Mouse (Mus musculus) hindbrain, embryonic 12.5 days (tissue): ENCODE measurements at regions not wholly inside any gene's neighbourhood (a gene's known extent, or its start where the extent isn't known, plus 50 kb on each side); places are given as distances from the start of the nearest gene placed in this dataset.
A peak's percentile ranks its signal among the peaks of the same experiment; 100 is the strongest.

Experiments used
- ATAC-seq: fragments of 200-750 bp; cut with Nextera tagmentation; 2 replicates; pipeline ENCODE4 v1.8.0; 2017; ENCODE audit warnings: moderate TSS enrichment; ENCODE audit not compliant: low FRiP score
- H3K27ac ChIP-seq: fragments of 300-500 bp; sonication (generic); 2 replicates; pipeline ENCODE4 v1.5.1; 2016; ENCODE audit warnings: mild to moderate bottlenecking
- H3K27me3 ChIP-seq: fragments of 300-500 bp; sonication (generic); 2 replicates; pipeline ENCODE4 v1.6.1; 2016; ENCODE audit warnings: mild to moderate bottlenecking
- H3K36me3 ChIP-seq: fragments of 300-500 bp; sonication (generic); 2 replicates; pipeline ENCODE4 v1.6.1; 2016; ENCODE audit warnings: mild to moderate bottlenecking
- H3K4me1 ChIP-seq: fragments of 300-500 bp; sonication (generic); 2 replicates; pipeline ENCODE4 v1.6.1; 2016
- H3K4me2 ChIP-seq: fragments of 300-500 bp; sonication (generic); replicated peaks from 2 replicates; pipeline ENCODE4 v1.6.1; 2016; ENCODE audit warnings: mild to moderate bottlenecking
- H3K4me3 ChIP-seq: fragments of 300-500 bp; sonication (generic); 2 replicates; pipeline ENCODE4 v1.5.1; 2016; ENCODE audit warnings: mild to moderate bottlenecking
- H3K9ac ChIP-seq: fragments of 300-500 bp; sonication (generic); 2 replicates; pipeline ENCODE4 v1.6.1; 2016; ENCODE audit warnings: mild to moderate bottlenecking, moderate library complexity
- H3K9me3 ChIP-seq: fragments of 300-500 bp; sonication (generic); replicated peaks from 2 replicates; pipeline ENCODE4 v1.6.1; 2016; ENCODE audit warnings: mild to moderate bottlenecking
- WGBS: fragments of 180-500 bp; shearing (Covaris S2); methylation state at CpG from one replicate; pipeline ENCODE4 v1.1.7; 2016; 5-methylcytosine and 5-hydroxymethylcytosine counted together

- Histone ChIP-seq H3K4me1 (0 out of 2 replicates have a peak, but pooled peaks cover 2% of the 10 kb centered on the region), H3K4me3 (no peak overlapping the region), H3K36me3 (no peaks in the 10 kb centered on the region), H3K9ac (no peak overlapping the region), H3K4me2 (peak overlapping the region; percentile 17; the same call in 1 of the 2 replicates), H3K27me3 (no peaks in the 10 kb centered on the region), H3K27ac (no peak overlapping the region), H3K9me3 (no peaks in the 10 kb centered on the region)
- no peak for ATAC-seq
- WGBS, result 65% methylated on average over 10 of the region's 10 CpGs
These were observed 917.5 kb downstream of the Olfm4 start for GRCm38 (mm10) chr14:80901346-80901745.

- Histone ChIP-seq H3K9me3 (no peaks in the 10 kb centered on the region), H3K4me3 (no peak overlapping the region), H3K27ac (no peak overlapping the region), H3K4me2 (peak overlapping the region; percentile 17; the same call in 1 of the 2 replicates), H3K4me1 (0 out of 2 replicates have a peak, but pooled peaks cover 2% of the 10 kb centered on the region), H3K27me3 (no peaks in the 10 kb centered on the region), H3K9ac (no peak overlapping the region), H3K36me3 (no peaks in the 10 kb centered on the region)
- 69% methylated on average over 9 of the region's 9 CpGs for WGBS
- ATAC-seq, result peak; percentile 43; the same call in 1 of the 2 replicates
These were observed 917.9 kb downstream of the Olfm4 start for GRCm38 (mm10) chr14:80901759-80902163.

GRCm38 (mm10) chr14:80916031-80916430 is 932.1 kb downstream of the Olfm4 start:
- no peak overlapping the region for H3K4me2 ChIP-seq
- H3K27me3 ChIP-seq, result no peaks in the 10 kb centered on the region
- no peaks in the 10 kb centered on the region for H3K4me1 ChIP-seq
- H3K36me3 ChIP-seq, result no peaks in the 10 kb centered on the region
- H3K27ac ChIP-seq, result no peak overlapping the region
- H3K4me3 ChIP-seq, result no peak overlapping the region
- no peaks in the 10 kb centered on the region for H3K9me3 ChIP-seq
- ATAC-seq, result no peak
- H3K9ac ChIP-seq, result no peak overlapping the region
- WGBS, result 82% methylated on average over 3 of the region's 3 CpGs

- no peaks in the 10 kb centered on the region for H3K27me3 ChIP-seq
- H3K4me3 ChIP-seq, result no peak overlapping the region
- H3K27ac ChIP-seq, result no peak overlapping the region
- ATAC-seq, result no peak
- 58% methylated on average over 2 of the region's 2 CpGs for WGBS
- no peak overlapping the region for H3K4me2 ChIP-seq
- no peaks in the 10 kb centered on the region for H3K36me3 ChIP-seq
- H3K4me1 ChIP-seq, result no peaks in the 10 kb centered on the region
- H3K9me3 ChIP-seq, result no peaks in the 10 kb centered on the region
- H3K9ac ChIP-seq, result no peak overlapping the region
These were observed 939.9 kb downstream of the Olfm4 start for GRCm38 (mm10) chr14:80923732-80924131.

- Histone ChIP-seq H3K36me3 (no peaks in the 10 kb centered on the region), H3K4me3 (no peak overlapping the region), H3K4me1 (no peaks in the 10 kb centered on the region), H3K4me2 (no peak overlapping the region), H3K9me3 (no peaks in the 10 kb centered on the region), H3K27me3 (no peaks in the 10 kb centered on the region), H3K27ac (no peak overlapping the region), H3K9ac (no peak overlapping the region)
- ATAC-seq, result no peak
- 78% methylated on average over 2 of the region's 2 CpGs for WGBS
These were observed 976.1 kb downstream of the Olfm4 start for GRCm38 (mm10) chr14:80959966-80960365.

- ATAC-seq, result no peak
- H3K9ac ChIP-seq, result no peak overlapping the region
- no peaks in the 10 kb centered on the region for H3K36me3 ChIP-seq
- H3K4me2 ChIP-seq, result no peak overlapping the region
- no peaks in the 10 kb centered on the region for H3K27me3 ChIP-seq
- H3K4me1 ChIP-seq, result 0 out of 2 replicates have a peak, but pooled peaks cover 3% of the 10 kb centered on the region
- H3K27ac ChIP-seq, result no peak overlapping the region
- no peak overlapping the region for H3K4me3 ChIP-seq
- 88% methylated on average over 4 of the region's 4 CpGs for WGBS
- no peaks in the 10 kb centered on the region for H3K9me3 ChIP-seq
These were observed 991.9 kb downstream of the Olfm4 start for GRCm38 (mm10) chr14:80975795-80976194.

- no peak for ATAC-seq
- no peak overlapping the region for H3K9ac ChIP-seq
- no peak overlapping the region for H3K27ac ChIP-seq
- WGBS, result 57% methylated on average over 5 of the region's 5 CpGs
- 0 out of 2 replicates have a peak, but pooled peaks cover 3% of the 10 kb centered on the region for H3K4me1 ChIP-seq
- H3K36me3 ChIP-seq, result no peaks in the 10 kb centered on the region
- no peak overlapping the region for H3K4me3 ChIP-seq
- no peak overlapping the region for H3K4me2 ChIP-seq
- H3K27me3 ChIP-seq, result no peaks in the 10 kb centered on the region
- H3K9me3 ChIP-seq, result no peaks in the 10 kb centered on the region
These were observed 992.8 kb downstream of the Olfm4 start for GRCm38 (mm10) chr14:80976662-80977061.

- no peak overlapping the region for H3K9ac ChIP-seq
- no peak overlapping the region for H3K27ac ChIP-seq
- H3K27me3 ChIP-seq, result no peaks in the 10 kb centered on the region
- 0 out of 2 replicates have a peak, but pooled peaks cover 3% of the 10 kb centered on the region for H3K4me1 ChIP-seq
- no peak overlapping the region for H3K4me2 ChIP-seq
- 59% methylated on average over 5 of the region's 5 CpGs for WGBS
- H3K36me3 ChIP-seq, result no peaks in the 10 kb centered on the region
- no peaks in the 10 kb centered on the region for H3K9me3 ChIP-seq
- ATAC-seq, result no peak
- H3K4me3 ChIP-seq, result no peak overlapping the region
These were observed 995.6 kb downstream of the Olfm4 start for GRCm38 (mm10) chr14:80979475-80979874.

- H3K4me3 ChIP-seq, result no peak overlapping the region
- ATAC-seq, result no peak
- H3K27me3 ChIP-seq, result no peaks in the 10 kb centered on the region
- H3K9ac ChIP-seq, result no peak overlapping the region
- H3K4me2 ChIP-seq, result no peak overlapping the region
- no peaks in the 10 kb centered on the region for H3K4me1 ChIP-seq
- WGBS, result 79% methylated on average over 3 of the region's 3 CpGs
- no peak overlapping the region for H3K27ac ChIP-seq
- H3K9me3 ChIP-seq, result no peaks in the 10 kb centered on the region
- H3K36me3 ChIP-seq, result no peaks in the 10 kb centered on the region
These were observed 1006.3 kb downstream of the Olfm4 start for GRCm38 (mm10) chr14:80990192-80990591.

GRCm38 (mm10) chr14:80990679-80991286 is 1006.9 kb downstream of the Olfm4 start:
- no peak overlapping the region for H3K27ac ChIP-seq
- WGBS, result 50% methylated on average over 1 of the region's 1 CpGs

GRCm38 (mm10) chr14:80999030-80999429 is 1015.1 kb downstream of the Olfm4 start:
- WGBS, result 89% methylated on average over 1 of the region's 1 CpGs
- Histone ChIP-seq H3K4me1 (no peaks in the 10 kb centered on the region), H3K27ac (no peak overlapping the region), H3K9ac (no peak overlapping the region), H3K4me2 (no peak overlapping the region), H3K9me3 (no peaks in the 10 kb centered on the region), H3K4me3 (no peak overlapping the region), H3K36me3 (no peaks in the 10 kb centered on the region), H3K27me3 (no peaks in the 10 kb centered on the region)
- no peak for ATAC-seq

More at GRCm38 (mm10) chr14:80990679-80991286, 1006.9 kb downstream of the Olfm4 start:
- no peaks in the 10 kb centered on the region for H3K27me3 ChIP-seq
- no peak for ATAC-seq
- H3K9me3 ChIP-seq, result no peaks in the 10 kb centered on the region
- H3K9ac ChIP-seq, result no peak overlapping the region
- no peak overlapping the region for H3K4me3 ChIP-seq
- H3K36me3 ChIP-seq, result no peaks in the 10 kb centered on the region
- H3K4me2 ChIP-seq, result no peak overlapping the region
- no peaks in the 10 kb centered on the region for H3K4me1 ChIP-seq

GRCm38 (mm10) chr14:81013208-81013607 is 1029.3 kb downstream of the Olfm4 start:
- Histone ChIP-seq H3K9me3 (no peaks in the 10 kb centered on the region), H3K9ac (no peak overlapping the region), H3K27me3 (no peaks in the 10 kb centered on the region), H3K4me3 (no peak overlapping the region), H3K4me1 (no peaks in the 10 kb centered on the region), H3K27ac (no peak overlapping the region), H3K4me2 (no peak overlapping the region), H3K36me3 (no peaks in the 10 kb centered on the region)
- ATAC-seq, result no peak
- WGBS, result 70% methylated on average over 5 of the region's 5 CpGs

GRCm38 (mm10) chr14:81031475-81031874 is 1047.6 kb downstream of the Olfm4 start:
- H3K9ac ChIP-seq, result no peak overlapping the region
- no peak overlapping the region for H3K4me2 ChIP-seq
- no peaks in the 10 kb centered on the region for H3K4me1 ChIP-seq
- H3K4me3 ChIP-seq, result no peak overlapping the region
- H3K9me3 ChIP-seq, result no peaks in the 10 kb centered on the region
- H3K36me3 ChIP-seq, result no peaks in the 10 kb centered on the region
- H3K27ac ChIP-seq, result no peak overlapping the region
- H3K27me3 ChIP-seq, result no peaks in the 10 kb centered on the region
- ATAC-seq, result no peak
